Mouse (Mus musculus) heart, postnatal 25 days (tissue): ENCODE measurements around the gene Ehd1. TPM values are rescaled to one million over a fixed set of nuclear protein-coding genes. Genes with fewer than 3 reads are reported as not detected.

Experiments used
- DNase-seq: peaks from one replicate; pipeline ENCODE4 v3.0.0; 2022; ENCODE audit warnings: low spot score
- intact Hi-C: fragments of 180-260 bp; cut with DNase I; formaldehyde crosslinking; loops from one replicate; pipeline ENCODE4 v1.15.1; 2025
- total RNA-seq, 2 experiments: library from RNA; stranded (reverse); gene quantifications; 2 replicates each; pipeline ENCODE4 v1.2.3; 2021

The Ehd1 gene
- total RNA-seq = 100 to 1,000 TPM; 119 to 139 TPM

DNA sequence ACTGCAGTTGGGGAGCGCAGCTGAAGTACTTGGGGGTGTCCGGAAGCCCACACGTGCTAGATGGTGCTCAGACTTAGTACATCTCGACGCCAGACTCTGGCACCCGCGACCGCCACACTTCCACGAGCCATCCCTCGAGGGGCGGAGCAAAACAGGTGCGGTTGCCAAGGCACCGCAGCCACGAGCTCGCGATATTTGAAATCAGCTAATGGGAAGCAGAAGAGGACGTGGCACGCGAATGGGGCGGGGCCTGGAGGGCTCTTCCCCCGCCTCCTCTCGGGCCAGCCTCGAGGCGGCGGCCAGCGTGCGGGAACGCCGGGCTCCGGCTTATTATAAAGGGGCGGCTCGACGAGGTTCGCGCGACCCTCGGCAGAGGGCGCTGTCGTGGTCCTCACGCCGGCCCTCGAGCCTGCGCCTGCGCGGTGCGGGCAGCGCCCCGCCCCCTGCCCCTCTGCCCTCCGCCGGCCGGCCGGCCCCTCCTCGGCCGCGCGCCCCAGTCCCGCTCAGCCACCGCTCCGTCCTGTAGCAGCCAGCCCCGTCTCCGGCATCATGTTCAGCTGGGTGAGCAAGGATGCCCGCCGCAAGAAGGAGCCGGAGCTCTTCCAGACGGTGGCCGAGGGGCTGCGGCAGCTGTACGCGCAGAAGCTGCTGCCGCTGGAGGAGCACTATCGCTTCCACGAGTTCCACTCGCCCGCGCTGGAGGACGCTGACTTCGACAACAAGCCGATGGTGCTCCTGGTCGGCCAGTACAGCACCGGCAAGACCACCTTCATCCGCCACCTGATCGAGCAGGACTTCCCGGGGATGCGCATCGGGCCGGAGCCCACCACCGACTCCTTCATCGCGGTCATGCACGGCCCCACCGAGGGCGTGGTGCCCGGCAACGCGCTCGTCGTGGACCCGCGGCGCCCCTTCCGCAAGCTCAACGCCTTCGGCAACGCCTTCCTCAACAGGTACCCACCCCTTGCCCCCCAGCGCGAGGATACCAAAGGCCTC lies at the start of gene Ehd1:
Ehd1 (plus strand) TSS at position 300 of the 996 bp plus-strand sequence.
- intact Hi-C loops = no loop called here
- peak; percentile 98 for DNase-seq

DNA sequence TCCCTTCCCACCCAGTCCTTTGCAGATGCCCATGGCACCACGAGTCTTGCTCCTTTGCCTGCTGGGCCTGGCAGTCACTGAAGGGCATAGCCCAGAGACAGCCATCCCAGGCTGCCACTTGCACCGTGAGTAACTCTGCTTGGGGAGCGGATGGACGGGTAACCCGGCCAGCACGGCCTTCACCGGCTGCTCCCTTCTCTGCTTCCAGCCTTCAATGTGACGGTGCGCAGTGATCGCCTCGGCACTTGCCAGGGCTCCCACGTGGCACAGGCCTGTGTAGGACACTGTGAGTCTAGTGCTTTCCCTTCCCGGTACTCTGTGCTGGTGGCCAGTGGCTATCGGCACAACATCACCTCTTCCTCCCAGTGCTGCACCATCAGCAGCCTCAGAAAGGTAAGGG lies 49.8 kb upstream of the Ehd1 start:
- no peak for DNase-seq
- intact Hi-C loops = no loop called here

DNA sequence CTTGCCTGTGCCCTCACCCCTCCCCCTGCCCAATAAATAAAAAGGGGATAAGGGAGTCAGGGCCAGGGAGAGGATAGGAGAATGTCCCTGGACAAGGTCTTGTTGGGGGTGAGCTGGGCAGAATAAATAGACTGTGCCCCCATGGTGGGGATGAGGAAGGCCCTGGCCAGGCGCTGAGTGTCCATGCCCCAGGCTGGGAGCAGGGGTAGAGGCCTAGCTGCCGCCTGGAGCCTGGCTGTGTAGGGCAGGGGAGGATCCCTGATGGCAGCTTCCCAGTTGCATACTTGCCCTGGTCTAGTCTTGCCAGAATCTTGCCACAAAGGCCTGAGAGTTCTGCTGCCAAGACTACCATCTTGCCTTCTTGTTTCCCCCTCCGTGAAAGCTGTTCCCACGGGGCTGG lies 48.7 kb upstream of the Ehd1 start:
- intact Hi-C loops = no loop called here
- no peak for DNase-seq

DNA sequence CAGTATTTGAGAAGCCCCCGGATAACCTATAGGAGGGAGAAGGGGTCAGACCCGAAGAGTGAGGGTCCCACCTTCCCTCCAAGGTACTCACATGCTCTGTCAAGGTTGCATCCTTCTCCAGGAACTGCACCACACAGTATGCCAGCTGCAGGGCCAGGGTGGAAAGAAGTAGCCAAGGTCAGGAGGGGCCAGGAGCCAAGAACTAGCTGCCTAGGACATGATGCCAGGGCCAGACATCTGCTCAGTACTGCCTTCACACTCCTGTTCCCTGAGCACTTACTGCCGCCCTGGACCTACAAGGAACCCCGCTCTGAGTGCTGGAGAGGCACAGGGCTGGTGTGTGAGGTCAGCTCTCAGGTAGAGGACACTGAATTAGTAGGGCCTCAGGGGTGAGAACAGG lies 46.1 kb upstream of the Ehd1 start:
- DNase-seq = no peak
- intact Hi-C loops = no loop called here

DNA sequence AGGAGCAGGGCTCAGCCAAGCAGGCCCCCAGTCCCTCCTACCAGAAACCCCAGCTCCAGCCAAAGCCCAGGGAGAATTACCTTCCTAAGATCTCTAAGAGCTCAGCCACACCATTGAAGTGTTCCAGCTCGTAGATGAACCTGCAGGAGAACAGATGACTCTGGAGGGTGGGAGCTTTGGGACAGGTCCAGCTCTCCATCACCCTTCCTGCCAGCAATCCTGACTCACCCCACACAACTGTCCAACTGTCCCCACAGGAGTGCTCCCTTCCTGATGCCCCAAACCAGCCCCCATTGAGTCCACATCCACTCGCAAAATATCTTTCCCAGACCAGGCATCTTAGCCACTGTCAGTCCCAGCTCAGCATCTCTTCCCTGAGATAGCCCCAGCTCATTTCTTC lies 45.5 kb upstream of the Ehd1 start:
- DNase-seq = no peak
- intact Hi-C loops = no loop called here

DNA sequence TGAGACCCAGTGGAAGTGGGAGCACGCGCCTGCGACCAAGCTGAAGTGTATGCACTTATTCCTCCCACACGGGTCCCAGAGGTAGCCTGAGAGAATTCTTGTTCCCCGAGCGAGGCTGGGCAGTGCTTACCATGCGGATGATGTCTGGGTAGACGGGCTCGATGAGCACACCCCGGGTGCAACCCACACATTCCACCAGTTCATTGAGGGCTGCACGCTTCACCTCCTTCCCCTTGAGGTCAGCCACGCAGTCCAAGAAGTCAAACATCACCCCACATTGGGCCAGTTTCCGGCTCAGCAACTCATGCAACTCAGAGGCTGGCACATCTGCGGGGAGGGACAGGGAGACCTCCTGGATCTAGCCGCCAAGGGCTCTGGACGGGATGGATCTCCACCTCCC lies 42.9 kb upstream of the Ehd1 start:
- no peak for DNase-seq
- intact Hi-C loops = no loop called here

DNA sequence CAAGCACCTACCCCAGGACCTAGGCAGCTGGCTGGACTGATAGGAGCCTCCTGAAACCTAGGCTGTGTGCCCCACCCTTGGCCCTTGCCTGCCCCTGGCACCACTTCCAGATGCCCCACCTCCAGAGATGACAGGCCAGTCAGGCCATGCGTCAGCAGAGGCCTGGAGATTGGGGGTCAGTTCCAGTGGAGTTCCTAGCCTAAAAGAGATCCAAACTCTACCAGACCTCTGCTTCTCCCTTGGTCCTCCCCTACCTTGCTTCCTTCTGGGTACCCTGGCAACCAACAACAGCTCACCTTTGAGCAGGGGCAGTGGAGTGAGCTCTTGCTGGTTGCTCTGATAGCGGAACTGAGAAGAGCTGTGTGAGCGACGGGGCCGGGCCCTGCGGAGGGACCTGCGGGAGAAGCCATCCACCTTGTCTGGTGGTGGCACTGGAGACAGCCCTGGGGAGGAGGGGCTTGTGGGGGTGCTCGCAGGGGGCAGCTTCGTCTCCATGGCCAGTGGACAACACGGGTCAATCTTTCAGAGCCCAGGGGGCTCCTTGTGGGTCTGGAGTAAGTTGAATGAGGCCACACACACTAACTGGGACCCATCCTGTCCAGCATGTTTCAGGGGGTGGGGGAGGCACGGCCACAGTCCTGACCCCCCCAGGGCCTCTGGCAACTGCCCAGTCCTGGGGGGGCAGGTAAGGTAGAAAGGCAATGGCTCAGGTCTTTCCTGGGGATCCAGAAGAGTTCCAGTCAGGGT lies 42.0 kb upstream of the Ehd1 start:
- intact Hi-C loops = loop anchor here (5.0 kb wide), 1 partner anchor 92 kb away; the partner anchor contains the start of genes Arl2 and Batf2
- peak; percentile 42 for DNase-seq

DNA sequence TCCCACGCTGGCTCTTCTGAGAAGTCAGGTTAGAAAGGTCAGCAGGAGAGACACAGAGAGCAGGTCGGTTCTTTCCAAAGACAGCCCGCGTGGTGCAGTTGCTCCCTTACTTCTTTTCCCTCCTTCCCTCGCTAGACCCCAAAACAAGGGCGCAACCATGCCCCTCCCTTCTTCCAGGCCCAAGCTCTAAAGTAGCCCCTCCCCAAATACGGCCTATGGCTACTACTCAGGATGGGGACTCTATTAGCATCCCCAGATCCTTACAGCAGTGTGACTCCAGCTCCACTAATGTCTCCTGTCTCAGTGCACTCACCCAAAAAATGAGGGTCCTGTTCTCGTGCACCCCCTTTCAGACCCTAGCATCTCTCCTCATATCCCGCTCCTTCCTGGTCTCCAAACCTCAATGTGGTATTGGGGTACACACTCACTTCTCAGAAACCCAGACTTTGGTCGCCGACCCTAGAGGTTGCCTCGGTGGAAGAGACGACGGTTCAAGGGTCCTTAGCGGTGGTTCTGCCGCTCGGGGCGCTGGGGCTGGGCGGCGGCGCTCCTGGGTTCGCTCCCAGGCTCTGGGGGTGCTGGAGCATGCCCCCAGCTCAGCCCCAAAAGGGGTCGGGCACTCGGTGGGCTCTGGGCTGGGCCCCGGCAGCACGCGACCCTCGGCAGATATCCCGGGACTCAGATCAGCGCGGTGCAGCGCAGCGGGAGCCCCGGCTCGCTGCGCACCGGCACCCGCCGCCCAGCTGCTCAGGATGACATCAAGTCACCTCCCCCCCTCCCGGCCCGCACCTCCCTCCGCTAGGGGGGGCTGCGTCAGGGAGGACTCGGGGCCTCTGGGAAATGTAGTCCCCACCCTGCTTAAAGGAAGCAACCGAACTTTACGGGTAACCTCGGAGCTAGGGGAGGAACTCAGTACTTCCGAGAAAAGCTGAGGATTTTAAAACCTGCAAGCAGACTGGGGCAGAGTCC lies 41.2 kb upstream of the Ehd1 start, which contains the start of gene Ppp2r5b:
Ppp2r5b (minus strand) TSS at position 789 of the 969 bp plus-strand sequence.
- intact Hi-C loops = loop anchor here (5.0 kb wide), 1 partner anchor 93 kb away; the partner anchor contains the start of genes Arl2 and Batf2
- peak; percentile 94 for DNase-seq

DNA sequence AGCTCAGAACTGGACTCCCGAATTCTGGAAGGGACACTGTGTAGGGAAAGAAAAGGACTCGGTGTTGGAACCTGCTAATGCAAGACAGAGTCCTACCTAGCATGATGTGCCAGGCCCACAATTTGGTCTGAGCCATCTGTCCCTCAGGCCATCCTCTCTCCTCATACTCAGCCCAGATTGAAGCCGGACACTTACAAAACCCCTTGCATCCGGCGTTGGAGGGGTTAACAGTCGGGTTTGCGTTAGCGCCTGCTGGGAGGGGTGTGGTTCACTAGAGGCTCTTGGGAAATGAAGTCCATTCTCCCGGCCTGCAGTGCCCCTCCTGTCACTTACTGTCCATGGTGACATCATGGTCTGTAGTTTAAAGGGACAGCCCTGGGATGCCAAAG lies 40.5 kb upstream of the Ehd1 start:
- peak; percentile 84 for DNase-seq
- intact Hi-C loops = loop anchor here (5.0 kb wide), 1 partner anchor 94 kb away; the partner anchor contains the start of genes Arl2 and Batf2

DNA sequence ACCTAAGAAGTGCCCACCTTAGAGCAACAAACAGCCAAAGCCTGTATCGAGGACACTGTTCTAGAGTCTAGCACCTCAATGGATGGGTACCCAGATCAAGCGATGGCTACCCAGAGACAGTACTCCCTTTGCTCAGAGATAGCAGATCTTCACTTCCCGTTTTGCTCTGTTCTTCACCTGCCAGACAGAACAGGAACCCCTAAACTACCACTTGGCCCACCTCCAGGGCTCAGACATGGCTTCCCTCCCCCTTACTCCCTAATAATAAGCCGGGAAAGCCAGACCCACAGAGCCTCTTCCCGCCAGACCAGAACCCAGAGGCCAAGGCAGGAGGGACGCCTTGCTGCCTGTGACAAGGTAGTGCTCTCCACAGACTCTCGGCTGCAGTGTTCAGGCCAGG lies 39.7 kb upstream of the Ehd1 start:
- intact Hi-C loops = loop anchor here (5.0 kb wide), 1 partner anchor 95 kb away; the partner anchor contains the start of genes Arl2 and Batf2
- DNase-seq = no peak

DNA sequence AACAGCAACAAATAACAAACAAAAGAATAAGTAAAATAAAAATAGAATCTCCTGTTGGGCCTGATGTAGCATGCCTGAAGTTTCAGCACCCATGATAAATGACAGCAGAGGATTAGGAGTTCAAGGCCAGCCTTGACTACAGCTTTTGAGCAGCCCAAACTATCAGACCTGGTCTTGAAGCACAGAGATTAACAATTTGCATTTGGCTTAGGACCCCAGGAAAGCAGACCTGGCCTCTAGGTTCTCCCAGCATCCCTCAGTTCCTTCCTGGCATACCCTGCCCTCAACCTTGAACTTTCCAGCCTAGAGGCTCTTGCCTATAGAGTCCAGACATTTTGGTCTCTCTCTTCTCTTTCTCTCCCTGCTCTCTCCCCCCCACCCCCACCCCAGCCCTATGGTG lies 37.8 kb upstream of the Ehd1 start:
- DNase-seq = no peak
- intact Hi-C loops = loop anchor here (5.0 kb wide), 1 partner anchor 96 kb away; the partner anchor contains the start of genes Arl2 and Batf2

DNA sequence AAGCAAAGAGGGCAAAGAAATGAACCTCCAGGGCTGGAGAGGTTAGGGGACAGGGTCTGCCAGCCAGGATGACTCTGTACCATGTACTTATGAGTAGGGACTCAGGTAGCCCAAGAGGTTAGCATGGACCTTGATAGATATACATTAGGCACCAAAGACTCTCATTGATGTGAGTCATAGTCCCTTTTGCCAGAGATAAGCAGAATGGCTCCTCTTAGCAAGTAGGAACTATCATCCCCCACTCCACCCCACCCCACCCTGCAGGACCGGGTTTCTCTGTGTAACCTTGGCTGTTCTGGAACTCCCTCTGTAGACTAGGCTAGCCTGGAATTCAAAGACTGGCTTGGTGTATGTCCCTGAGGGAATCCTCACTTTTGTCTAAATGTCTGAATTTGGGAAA lies 36.4 kb upstream of the Ehd1 start:
- intact Hi-C loops = no loop called here
- DNase-seq = no peak

DNA sequence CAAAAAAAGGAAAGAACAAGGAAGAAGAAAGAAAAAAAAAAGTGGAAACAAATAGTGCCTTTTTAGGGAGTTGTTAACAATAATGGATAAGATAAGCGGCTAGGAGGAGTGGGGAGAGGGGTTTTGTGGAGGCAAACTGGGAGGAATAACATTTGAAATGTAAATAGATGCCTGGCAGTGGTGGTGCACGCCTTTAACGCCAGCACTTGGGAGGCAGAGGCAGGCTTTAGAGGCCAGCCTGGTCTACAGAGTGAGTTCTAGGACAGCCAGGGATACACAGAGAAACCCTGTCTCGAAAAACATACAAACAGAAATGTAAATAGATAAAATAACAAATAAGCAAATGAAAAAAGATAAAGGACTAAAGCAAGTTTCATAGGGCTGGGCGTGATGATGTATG lies 35.8 kb upstream of the Ehd1 start:
- intact Hi-C loops = no loop called here
- no peak for DNase-seq

DNA sequence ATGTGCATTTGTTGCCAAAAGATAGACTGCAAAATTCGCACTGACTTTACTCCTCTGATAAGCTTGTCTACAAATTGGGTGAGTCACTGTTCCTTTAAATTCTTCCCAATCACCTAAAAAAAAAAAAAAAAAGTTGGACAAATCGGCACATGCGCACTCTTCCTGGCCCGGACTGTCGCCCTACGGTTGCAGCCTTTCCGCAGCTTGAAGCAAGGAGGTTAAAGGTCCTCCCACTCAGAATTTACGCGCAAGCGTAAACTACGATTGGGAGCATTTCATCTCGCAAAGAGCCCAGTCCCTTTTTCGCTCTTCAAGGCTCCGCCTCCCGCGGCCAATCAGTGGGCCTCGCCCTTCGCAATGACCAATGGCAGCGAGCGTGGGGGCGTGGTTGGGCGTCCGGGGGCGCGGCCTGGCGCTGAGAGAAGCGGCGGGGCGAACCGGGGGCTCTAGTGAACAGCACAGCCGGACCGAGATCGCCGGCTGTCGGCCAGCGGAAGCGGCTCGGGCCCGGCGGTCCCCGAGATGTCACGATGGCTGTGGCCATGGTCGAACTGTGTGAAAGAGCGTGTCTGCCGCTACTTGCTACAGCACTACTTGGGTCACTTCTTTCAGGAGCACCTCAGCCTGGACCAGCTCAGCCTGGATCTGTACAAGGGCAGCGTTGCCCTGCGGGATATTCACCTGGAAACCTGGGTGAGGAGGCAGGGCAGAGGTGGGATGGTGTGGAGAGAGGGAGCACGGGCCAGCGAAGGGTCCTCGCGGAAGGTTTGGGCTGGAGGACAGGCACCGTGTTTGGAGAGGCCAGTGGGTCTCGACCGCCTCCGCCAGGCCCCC lies 35.0 kb upstream of the Ehd1 start, which contains the start of gene Atg2a:
Atg2a (plus strand) TSS at position 395 of the 834 bp plus-strand sequence.
- intact Hi-C loops = no loop called here
- DNase-seq = peak; percentile 98

DNA sequence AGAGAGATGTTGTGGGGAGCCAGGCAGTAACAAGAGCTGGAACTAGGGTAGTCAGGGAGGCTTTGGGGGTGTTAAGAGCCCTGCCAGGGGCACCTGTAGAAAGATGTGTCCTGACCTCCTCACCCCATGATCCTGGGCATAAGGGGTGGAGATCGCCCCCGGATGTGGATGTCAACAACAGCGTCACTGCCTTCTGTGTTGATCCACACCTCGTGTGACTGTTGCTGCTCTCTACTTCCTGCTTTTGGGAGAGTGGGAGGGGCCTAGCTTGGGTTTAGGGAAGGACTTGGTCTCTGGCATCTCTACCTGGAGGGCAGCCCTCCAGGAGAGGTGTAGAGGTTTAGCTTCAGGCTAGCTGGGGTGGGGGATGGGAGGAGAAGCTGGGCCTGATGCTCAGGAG lies 34.2 kb upstream of the Ehd1 start:
- intact Hi-C loops = no loop called here
- peak; percentile 44 for DNase-seq

DNA sequence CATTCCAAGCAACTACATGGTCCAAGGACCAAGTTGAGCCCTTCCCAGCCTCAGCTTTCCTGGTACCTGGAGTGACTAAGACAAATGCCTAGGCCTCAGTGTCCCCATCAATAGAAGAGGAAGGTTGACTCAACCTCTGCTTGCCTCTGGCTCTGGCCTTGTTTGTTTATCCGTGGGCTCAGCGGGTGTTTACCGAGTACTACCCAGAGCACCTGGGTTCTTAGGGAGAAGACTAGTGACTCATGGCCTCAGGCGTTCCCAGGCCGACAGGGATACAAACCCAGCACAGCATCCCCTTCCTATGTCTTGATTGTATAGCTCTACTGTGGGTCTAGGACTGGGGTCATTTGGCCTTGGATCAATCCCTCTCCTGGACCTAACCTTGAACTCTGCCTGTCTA lies 33.3 kb upstream of the Ehd1 start:
- intact Hi-C loops = no loop called here
- no peak for DNase-seq

DNA sequence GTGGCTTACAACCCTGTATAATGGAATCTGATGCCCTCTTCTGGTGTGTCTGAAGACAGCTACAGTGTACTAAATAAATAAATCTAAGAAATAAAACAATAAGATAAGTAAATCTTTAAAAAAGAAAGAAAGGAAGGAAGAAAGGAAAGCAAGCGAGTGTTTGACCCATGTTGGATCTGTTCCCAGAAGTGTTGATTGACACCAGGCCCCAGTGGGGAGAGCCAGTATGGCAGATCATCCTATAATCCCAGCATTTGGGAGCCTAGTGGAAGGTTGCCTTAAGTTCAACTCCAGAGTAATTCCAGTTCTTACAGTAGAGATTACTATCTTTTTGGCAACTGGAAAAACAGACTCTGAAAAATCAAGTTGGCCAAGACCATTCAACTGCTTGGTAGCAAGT lies 30.7 kb upstream of the Ehd1 start:
- no peak for DNase-seq
- intact Hi-C loops = loop anchor here (5.0 kb wide), 1 partner anchor 701 kb away; no protein-coding TSS in a partner anchor

DNA sequence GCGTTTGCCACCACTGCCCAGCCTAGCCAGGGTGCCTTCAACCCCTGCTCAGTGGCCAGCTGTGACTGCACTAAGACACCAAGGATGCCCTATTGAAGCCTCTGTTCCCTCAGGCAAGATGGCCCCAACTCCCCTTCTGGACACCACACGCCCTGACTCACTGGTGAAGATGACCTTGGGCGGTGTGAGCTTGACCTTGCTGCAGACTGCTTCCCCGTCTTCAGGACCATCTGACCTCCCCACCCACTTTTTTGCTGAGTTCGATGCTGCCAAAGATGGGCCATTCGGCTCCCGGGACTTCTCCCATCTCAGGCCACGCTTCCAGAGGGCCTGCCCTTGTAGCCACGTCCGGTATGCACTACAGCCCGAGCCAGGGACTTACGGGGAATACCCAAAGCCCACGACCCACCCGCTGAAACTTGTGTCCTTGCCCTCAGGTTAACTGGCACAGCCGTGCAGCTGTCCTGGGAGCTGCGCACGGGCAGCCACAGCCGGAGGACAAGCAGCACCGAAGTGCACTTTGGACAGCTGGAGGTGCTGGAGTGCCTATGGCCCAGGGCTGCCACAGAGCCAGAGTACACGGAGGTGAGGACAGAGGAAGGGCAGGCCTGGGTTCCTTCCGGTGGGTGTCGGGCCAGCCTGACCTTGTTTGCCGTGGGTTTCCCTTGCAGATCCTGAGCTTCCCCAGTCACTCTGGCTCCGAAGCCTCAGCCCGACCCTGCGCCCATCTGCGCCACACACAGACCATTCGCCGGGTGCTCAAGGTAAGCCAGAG lies 28.8 kb upstream of the Ehd1 start:
- intact Hi-C loops = loop anchor here (5.0 kb wide), 1 partner anchor 700 kb away; no protein-coding TSS in a partner anchor
- no peak for DNase-seq
